Mouse (Mus musculus) liver, embryonic 12.5 days (tissue): ENCODE measurements around the gene Flywch1. TPM values are rescaled to one million over a fixed set of nuclear protein-coding genes. Genes with fewer than 3 reads are reported as not detected.
A peak's percentile ranks its signal among the peaks of the same experiment; 100 is the strongest.

ENCODE experiments used
- ATAC-seq: fragments of 200-750 bp; cut with Nextera tagmentation; 2 replicates; pipeline ENCODE4 v1.8.0; 2017; ENCODE audit warnings: moderate number of reproducible peaks, mild to moderate bottlenecking, moderate library complexity
- H3K27ac ChIP-seq: fragments of 300-500 bp; sonication (generic); 2 replicates; pipeline ENCODE4 v1.5.1; 2016; ENCODE audit warnings: mild to moderate bottlenecking
- H3K27me3 ChIP-seq: fragments of 300-500 bp; sonication (generic); replicated peaks from 2 replicates; pipeline ENCODE4 v1.6.1; 2016; ENCODE audit warnings: mild to moderate bottlenecking, moderate library complexity
- H3K36me3 ChIP-seq: fragments of 300-500 bp; sonication (generic); 2 replicates; pipeline ENCODE4 v1.6.1; 2016; ENCODE audit warnings: mild to moderate bottlenecking, moderate library complexity
- H3K4me1 ChIP-seq: fragments of 300-500 bp; sonication (generic); 2 replicates; pipeline ENCODE4 v1.6.1; 2016
- H3K4me2 ChIP-seq: fragments of 300-500 bp; sonication (generic); 2 replicates; pipeline ENCODE4 v1.6.1; 2016; ENCODE audit warnings: mild to moderate bottlenecking, moderate library complexity
- H3K4me3 ChIP-seq: fragments of 300-500 bp; sonication (generic); 2 replicates; pipeline ENCODE4 v1.5.1; 2016; ENCODE audit warnings: mild to moderate bottlenecking, moderate library complexity
- H3K9ac ChIP-seq: fragments of 300-500 bp; sonication (generic); 2 replicates; pipeline ENCODE4 v1.6.1; 2016; ENCODE audit warnings: mild to moderate bottlenecking, moderate library complexity
- H3K9me3 ChIP-seq: fragments of 300-500 bp; sonication (generic); replicated peaks from 2 replicates; pipeline ENCODE4 v1.6.1; 2016; ENCODE audit warnings: mild to moderate bottlenecking, moderate library complexity
- WGBS: fragments of 180-500 bp; shearing (Covaris S2); methylation state at CpG from one replicate; pipeline ENCODE4 v1.1.7; 2016; ENCODE audit not compliant: insufficient replicate concordance; 5-methylcytosine and 5-hydroxymethylcytosine counted together
- polyA plus RNA-seq: library from polyadenylated mRNA; unstranded; fragments of >200 nt; fragmentation: Nextera tagmentation; extraction: Ambion mirVana; gene quantifications from 2 replicates; pipeline ENCODE4 v1.2.1, GENCODE M21; 2016

The Flywch1 gene
- polyA plus RNA-seq, 1 experiment from 2014 or later, result 22.4 TPM

DNA sequence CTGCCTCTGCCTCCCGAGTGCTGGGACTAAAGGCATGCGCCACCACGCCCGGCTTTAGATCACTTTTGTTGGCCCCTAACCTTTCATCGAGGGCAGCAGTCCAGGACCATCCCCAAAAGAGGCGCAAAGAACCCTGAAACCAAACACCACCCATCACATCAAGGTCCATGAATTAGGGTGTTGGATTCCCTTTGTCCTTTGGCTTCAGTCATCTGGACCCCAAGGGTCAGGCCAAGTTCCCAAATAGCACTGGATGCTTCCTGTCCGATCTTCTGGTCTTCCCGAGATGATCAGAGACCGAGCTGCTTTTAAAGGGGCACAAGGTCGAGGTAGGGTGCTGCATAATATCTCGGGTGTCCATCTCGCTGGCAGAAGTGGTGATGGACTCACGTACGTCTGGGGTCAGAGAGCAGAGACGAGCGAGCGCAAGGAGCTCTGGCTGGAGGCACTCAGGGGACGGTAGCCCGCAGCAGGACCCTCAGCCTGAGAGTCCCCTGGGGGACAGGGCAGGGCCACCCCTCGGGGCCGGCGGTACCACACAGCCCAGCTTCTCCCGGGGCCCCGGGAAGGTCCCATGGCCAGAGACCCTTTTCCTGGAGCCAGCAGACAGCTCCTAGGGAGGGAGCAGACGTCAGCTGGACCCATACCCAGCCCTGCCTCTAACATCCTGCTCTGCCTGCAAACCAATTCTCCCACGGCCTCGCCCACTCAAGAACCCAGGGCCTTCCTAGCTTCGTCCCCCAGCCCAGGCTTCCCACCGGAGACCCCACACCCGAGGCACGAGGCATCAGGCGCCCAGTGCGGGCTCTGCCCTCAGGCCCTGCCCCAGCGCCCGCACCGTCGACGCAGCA is 29.8 kb downstream of the Flywch1 start:
- Histone ChIP-seq H3K4me1 (peaks cover 52% of the 10 kb centered on the region), H3K27ac (no peak overlapping the region), H3K36me3 (peaks cover 11% of the 10 kb centered on the region; the same call in 1 of the 2 replicates), H3K27me3 (peaks cover 99% of the 10 kb centered on the region), H3K4me2 (peak overlapping the region; percentile 98), H3K4me3 (no peak overlapping the region), H3K9ac (no peak overlapping the region), H3K9me3 (no peaks in the 10 kb centered on the region)
- ATAC-seq, result no peak
- 45% methylated on average over 38 of the region's 38 CpGs for WGBS

DNA sequence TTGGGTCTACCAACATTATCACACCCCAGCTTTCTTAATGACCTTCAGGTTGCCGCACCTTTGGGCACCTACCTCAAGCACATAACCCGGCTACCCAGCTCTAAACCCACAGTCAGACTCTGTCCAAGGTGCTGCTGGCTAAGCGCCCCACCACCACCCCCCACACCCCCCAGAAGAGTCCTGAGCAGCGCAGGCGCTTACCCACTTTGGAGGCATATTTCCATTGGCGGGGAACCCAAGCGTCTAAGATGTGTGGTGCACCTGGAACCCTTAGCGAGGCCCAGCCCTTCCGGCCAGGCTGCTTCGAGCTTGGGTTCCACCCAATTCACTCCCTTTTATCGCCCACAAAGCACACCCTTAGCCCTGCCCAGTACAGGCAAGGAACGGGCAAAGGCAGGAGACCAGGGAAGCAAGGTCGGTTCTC is 30.8 kb downstream of the Flywch1 start, which contains the start of gene Paqr4:
Gene Paqr4, minus strand, starts transcription at position 270 of the 424 bp plus-strand sequence.
- WGBS, result 2% methylated on average over 13 of the region's 13 CpGs

DNA sequence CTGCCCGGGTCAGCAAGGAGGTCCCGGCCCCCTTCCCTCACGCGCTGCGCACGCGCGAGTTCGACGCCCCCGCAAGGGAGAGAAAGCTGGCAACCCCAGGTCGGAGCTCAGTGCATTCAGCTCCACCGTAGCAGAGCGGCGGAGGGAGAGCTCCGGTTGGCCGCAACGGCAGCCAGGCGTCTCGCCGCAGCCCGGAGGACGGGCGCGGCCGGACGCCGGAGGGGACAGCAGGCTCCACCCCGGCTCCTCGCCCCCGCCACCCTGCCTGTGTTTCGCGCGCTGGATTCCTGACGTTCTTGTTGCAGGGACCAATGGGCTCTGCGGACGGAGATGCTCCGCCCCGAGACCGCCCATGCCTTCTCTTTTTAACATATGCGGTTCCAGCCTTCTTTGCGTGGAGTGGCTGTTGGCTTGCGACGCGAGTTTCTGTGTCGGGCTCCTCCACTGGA is 31.2 kb downstream of the Flywch1 start:
- peak; percentile 82 for ATAC-seq
- 0% methylated on average over 46 of the region's 46 CpGs for WGBS
- H3K9me3 ChIP-seq, result no peaks in the 10 kb centered on the region
- H3K4me2 ChIP-seq, result peak overlapping the region; percentile 98
- peak overlapping the region; percentile 64; the same call in 1 of the 2 replicates for H3K27ac ChIP-seq
- H3K36me3 ChIP-seq, result peaks cover 25% of the 10 kb centered on the region
- peaks cover 86% of the 10 kb centered on the region for H3K27me3 ChIP-seq
- peaks cover 40% of the 10 kb centered on the region for H3K4me1 ChIP-seq
- peak overlapping the region; percentile 66 for H3K4me3 ChIP-seq
- H3K9ac ChIP-seq, result peak overlapping the region; percentile 71

More for the DNA sequence above, 30.8 kb downstream of the Flywch1 start, which contains the start of gene Paqr4:
- H3K4me3 ChIP-seq, result peak within 1 kb of the TSS; percentile 66
- peaks cover 43% of the 10 kb centered on the region for H3K4me1 ChIP-seq
- H3K27ac ChIP-seq, result peak within 1 kb of the TSS; percentile 64
- peak within 1 kb of the TSS; percentile 71 for H3K9ac ChIP-seq
- peaks cover 90% of the 10 kb centered on the region for H3K27me3 ChIP-seq
- peak; percentile 81 for ATAC-seq
- peaks cover 20% of the 10 kb centered on the region for H3K36me3 ChIP-seq
- H3K4me2 ChIP-seq, result peak within 1 kb of the TSS; percentile 98
- H3K9me3 ChIP-seq, result no peaks in the 10 kb centered on the region

DNA sequence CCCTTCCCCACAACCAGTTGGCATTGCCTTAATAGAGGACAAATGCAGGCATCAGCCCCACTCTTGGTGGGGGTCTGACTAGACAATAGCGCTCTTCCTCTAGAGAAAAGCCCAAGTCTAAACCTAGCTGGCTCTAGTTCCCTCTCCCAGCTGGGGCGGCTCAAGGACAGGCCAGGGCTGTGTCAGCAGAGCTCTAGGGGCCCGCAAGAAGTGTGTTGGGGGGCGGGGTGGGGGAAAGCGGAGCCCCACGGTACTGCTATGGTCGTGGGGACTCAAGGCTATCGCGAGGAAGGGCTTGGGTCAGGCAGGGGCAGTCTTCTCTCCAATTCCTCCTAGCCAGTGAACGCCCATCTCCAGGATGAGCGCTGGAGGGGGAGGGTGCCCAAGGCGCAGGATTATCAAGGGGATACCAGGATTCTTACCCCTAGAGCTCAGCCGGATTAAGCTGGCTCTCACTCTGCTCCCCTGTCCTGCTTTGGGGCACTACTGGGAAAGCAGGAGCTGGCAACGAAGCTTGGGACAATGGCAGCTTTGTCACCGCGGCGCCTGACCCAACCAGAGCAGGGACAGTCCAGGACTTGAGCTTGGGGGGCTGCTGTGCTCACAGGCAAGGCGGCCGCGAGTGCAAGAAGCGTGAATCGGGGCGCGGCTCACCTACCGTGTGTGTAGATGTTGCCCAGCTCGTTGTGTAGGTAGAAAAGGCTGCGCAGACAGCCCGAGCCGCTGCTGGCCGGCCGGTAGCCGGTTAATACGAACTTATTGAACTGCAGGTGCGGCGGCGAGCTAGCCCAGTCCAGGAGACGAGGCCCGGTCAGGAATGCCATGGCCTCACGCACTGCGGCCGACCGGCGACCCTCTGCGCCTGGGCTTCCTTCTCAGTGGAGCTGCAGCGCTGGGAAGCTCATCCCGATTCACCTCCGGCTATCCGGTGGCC is 31.9 kb downstream of the Flywch1 start:
- H3K4me2 ChIP-seq, result peak overlapping the region; percentile 98
- peaks cover 79% of the 10 kb centered on the region for H3K27me3 ChIP-seq
- H3K9ac ChIP-seq, result peak overlapping the region; percentile 71
- H3K4me1 ChIP-seq, result peaks cover 39% of the 10 kb centered on the region
- no peaks in the 10 kb centered on the region for H3K9me3 ChIP-seq
- 2% methylated on average over 48 of the region's 48 CpGs for whole genome bisulfite sequencing
- H3K36me3 ChIP-seq, result peaks cover 32% of the 10 kb centered on the region
- H3K4me3 ChIP-seq, result peak overlapping the region; percentile 66
- ATAC-seq, result peak; percentile 9
- peak overlapping the region; percentile 63; the same call in 1 of the 2 replicates for H3K27ac ChIP-seq

DNA sequence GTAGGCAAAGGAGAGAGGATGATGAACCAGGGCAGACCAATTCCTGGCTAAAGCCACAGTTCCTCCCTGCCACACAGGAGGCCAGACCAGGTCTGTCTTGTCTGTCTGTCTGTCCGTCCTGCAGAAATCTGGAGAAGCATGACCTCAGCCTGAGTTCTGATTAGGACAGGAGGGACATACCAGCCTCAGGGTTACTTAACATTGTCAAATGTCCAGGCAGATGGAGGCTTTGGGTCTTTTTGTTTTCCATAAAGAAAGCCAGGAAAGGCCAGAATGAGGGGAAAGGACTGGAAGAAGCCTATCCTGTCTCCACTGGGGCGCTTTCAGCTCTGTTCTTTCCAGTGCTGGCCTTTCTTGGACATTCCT is 32.6 kb downstream of the Flywch1 start:
- H3K4me1 ChIP-seq, result peaks cover 39% of the 10 kb centered on the region
- H3K4me3 ChIP-seq, result peak overlapping the region; percentile 66; the same call in 1 of the 2 replicates
- peaks cover 72% of the 10 kb centered on the region for H3K27me3 ChIP-seq
- peaks cover 38% of the 10 kb centered on the region for H3K36me3 ChIP-seq
- H3K9ac ChIP-seq, result peak overlapping the region; percentile 71; the same call in 1 of the 2 replicates
- peak overlapping the region; percentile 98 for H3K4me2 ChIP-seq
- H3K9me3 ChIP-seq, result no peaks in the 10 kb centered on the region
- H3K27ac ChIP-seq, result no peak overlapping the region
- ATAC-seq, result no peak
- 33% methylated on average over 2 of the region's 2 CpGs for WGBS

DNA sequence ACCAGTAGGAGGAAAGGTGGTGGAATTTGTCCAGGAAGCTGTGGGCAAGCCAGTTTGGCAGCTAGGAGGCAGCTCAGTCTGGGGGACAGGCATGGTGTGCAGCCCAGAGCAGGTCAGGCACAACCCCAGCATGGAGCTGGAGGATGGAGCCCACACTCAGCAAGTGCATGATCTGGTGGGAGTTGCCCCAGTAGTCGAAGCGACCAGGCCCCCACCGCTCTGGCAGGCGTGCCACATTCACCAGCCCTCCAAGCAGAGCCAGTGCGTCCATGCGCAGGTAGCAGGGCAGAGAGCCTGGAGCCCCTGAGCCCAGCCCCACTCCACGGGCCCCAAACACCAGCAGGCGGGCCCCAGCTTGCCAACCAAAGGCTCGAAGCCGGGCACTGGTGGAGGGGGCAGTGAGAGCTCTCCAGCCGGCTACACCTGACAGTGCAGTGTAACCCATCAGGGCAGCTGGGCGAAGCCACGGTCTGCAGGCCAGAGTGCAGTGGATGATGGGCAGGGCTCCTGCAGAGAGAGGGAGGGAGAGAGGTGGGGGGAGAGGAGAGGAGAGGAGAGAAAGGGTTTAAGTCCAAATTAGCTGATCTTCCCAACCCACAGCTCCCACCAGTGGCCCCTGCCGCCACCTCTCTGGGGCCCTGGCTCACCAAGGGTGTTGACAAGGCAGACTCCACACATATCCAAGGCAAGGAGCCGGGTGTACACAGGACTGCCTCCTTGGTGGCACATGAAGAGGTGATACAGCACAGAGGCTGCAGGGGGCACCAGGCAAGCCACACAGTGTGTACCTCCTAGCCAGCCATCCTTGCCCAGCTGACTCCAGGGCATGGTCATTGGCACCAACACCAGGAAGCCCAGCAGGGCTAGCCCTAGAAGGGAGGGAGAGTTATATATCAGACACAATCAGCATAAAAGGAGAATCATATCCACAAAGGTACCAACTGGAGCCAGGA is 33.6 kb downstream of the Flywch1 start:
- Histone ChIP-seq H3K36me3 (peaks cover 49% of the 10 kb centered on the region), H3K4me2 (no peak overlapping the region), H3K9ac (no peak overlapping the region), H3K4me1 (peaks cover 39% of the 10 kb centered on the region), H3K27me3 (peaks cover 62% of the 10 kb centered on the region), H3K9me3 (no peaks in the 10 kb centered on the region), H3K4me3 (no peak overlapping the region), H3K27ac (no peak overlapping the region)
- 67% methylated on average over 15 of the region's 15 CpGs for WGBS
- no peak for ATAC-seq

DNA sequence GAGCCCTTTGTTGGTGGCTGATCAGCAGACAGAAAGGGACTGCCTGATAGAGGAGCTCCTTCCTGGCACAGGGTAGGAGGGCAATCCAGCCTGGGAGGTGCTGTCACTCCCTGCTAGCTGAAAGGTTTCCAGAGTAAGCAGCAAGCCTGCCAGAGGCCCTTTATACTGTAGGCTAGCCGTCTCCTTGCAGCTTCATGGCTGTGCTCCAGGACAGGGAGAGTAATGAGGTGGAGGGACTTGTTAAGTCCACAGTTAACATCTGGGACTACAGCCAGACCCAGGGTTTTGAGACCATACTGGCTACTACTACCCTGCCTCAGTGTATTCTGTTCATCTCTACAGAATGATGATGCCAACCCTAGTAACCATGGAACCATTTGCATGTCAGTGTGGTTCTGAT is 37.1 kb downstream of the Flywch1 start:
- Histone ChIP-seq H3K36me3 (peaks cover 54% of the 10 kb centered on the region), H3K4me1 (peaks cover 26% of the 10 kb centered on the region), H3K4me3 (no peak overlapping the region), H3K4me2 (no peak overlapping the region), H3K9me3 (no peaks in the 10 kb centered on the region), H3K27me3 (peaks cover 27% of the 10 kb centered on the region), H3K27ac (no peak overlapping the region), H3K9ac (no peak overlapping the region)
- ATAC-seq, result no peak
- WGBS, result 72% methylated on average over 1 of the region's 1 CpGs

DNA sequence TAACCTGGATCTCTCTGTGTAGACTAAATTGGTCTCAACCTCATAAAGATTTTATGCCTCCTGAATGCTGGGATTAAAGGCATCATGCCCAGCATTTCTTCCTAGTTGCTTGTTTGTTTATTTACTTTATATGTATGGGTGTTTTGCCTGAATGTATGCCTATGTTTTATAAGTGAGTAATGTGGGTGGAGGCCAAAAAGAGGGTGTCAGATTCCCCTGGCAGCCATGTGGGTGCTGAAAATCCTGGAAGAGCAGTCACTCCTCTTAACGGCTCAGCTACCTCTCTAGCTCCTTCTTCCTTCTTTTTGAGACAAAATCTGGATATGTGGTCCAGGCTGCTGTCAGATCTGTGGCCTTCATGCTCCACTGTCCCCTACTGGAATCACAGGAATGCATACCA is 41.0 kb downstream of the Flywch1 start:
- H3K4me2 ChIP-seq, result no peak overlapping the region
- H3K4me1 ChIP-seq, result peaks cover 38% of the 10 kb centered on the region
- no peak overlapping the region for H3K27ac ChIP-seq
- H3K4me3 ChIP-seq, result no peak overlapping the region
- no peaks in the 10 kb centered on the region for H3K27me3 ChIP-seq
- peaks cover 32% of the 10 kb centered on the region for H3K36me3 ChIP-seq
- H3K9me3 ChIP-seq, result no peaks in the 10 kb centered on the region
- WGBS, result 67% methylated on average over 1 of the region's 1 CpGs
- no peak for ATAC-seq
- no peak overlapping the region for H3K9ac ChIP-seq

DNA sequence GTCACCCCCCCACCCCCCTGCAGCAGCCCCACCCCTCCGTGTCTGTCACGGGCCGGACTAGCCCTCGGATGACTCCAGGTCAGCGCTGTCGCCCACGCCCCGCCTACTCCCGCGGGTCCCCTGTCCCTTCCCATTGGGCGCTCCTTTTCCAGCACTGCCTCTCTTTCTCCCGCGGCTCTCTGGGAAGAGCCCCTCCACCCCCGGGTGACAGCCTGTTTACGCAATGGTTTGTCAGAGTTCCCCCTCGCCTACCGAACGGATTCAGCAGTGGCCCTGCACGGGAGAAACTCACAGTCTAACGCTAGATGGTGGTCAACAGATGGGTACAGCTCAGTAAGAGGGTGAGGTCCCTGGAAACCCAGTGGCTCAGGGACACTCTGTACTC is 44.7 kb downstream of the Flywch1 start:
- ATAC-seq, result peak; percentile 85
- WGBS, result under 1% methylated on average over 20 of the region's 20 CpGs
- peak overlapping the region; percentile 91 for H3K9ac ChIP-seq

DNA sequence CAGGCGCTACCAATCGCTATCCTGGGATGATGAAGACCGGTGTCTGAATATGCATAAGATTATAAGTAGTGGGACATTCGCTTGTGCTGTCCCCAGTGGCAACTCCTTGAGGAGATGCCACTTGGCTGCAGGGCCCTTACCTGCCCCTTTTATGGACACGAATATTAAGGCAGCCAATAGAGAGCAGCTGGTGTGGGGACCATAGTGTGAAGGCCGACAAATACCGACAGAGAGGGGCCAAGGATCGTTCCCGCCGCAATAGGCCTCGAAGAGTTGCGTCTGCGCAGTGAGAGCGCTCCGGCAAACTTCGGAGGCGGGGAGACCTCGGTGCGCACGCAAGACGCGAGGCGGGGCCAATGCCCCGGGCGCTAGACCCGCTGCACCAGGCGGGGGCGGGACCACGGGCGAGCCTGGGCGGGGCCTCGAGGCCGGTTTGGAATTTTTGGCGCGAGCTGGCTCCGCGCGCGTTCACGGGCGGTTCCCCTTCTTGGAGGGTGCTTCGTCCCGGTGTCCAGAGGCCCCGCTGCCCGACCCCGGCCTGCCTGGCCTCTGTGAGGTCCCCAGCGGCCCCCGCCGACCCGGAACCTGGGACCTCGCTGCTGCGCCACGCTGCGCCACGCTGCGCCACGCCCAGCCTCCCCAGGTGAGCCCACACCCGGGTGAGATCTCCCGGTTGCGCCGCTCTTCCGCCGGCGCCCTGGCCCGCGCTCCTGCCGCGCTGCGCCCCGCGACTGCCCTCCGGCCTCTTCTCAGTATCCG is 45.2 kb downstream of the Flywch1 start, which contains the start of gene Pkmyt1:
Gene Pkmyt1, plus strand, starts transcription at position 338 of the 759 bp plus-strand sequence.
- peak within 1 kb of the TSS; percentile 88 for H3K4me3 ChIP-seq

More for the DNA sequence above, 44.7 kb downstream of the Flywch1 start:
- 0 out of 2 replicates have a peak, but pooled peaks cover 6% of the 10 kb centered on the region for H3K27me3 ChIP-seq
- peaks cover 42% of the 10 kb centered on the region for H3K4me1 ChIP-seq
- H3K4me2 ChIP-seq, result peak overlapping the region; percentile 89
- peak overlapping the region; percentile 88 for H3K4me3 ChIP-seq
- H3K36me3 ChIP-seq, result no peaks in the 10 kb centered on the region
- peak overlapping the region; percentile 93 for H3K27ac ChIP-seq
- H3K9me3 ChIP-seq, result no peaks in the 10 kb centered on the region

More for the DNA sequence above, 45.2 kb downstream of the Flywch1 start, which contains the start of gene Pkmyt1:
- WGBS, result 1% methylated on average over 69 of the region's 73 CpGs
- peaks cover 37% of the 10 kb centered on the region for H3K4me1 ChIP-seq
- H3K36me3 ChIP-seq, result no peaks in the 10 kb centered on the region
- no peaks in the 10 kb centered on the region for H3K9me3 ChIP-seq
- peak within 1 kb of the TSS; percentile 93 for H3K27ac ChIP-seq
- H3K27me3 ChIP-seq, result 0 out of 2 replicates have a peak, but pooled peaks cover 6% of the 10 kb centered on the region
- H3K9ac ChIP-seq, result peak within 1 kb of the TSS; percentile 91
- H3K4me2 ChIP-seq, result peak within 1 kb of the TSS; percentile 89
- ATAC-seq, result peak; percentile 92
